Mouse (Mus musculus): ENCODE measurements at regions not wholly inside any gene's neighbourhood (a gene's known extent, or its start where the extent isn't known, plus 50 kb on each side); places are given as distances from the start of the nearest gene placed in this dataset.
A peak's percentile ranks its signal among the peaks of the same experiment; 100 is the strongest.
"Not testable (repeated sequence)": the region's sequence is repeated elsewhere in the genome, so short reads cannot be mapped to it uniquely, and the experiment has no call there.

DNA sequence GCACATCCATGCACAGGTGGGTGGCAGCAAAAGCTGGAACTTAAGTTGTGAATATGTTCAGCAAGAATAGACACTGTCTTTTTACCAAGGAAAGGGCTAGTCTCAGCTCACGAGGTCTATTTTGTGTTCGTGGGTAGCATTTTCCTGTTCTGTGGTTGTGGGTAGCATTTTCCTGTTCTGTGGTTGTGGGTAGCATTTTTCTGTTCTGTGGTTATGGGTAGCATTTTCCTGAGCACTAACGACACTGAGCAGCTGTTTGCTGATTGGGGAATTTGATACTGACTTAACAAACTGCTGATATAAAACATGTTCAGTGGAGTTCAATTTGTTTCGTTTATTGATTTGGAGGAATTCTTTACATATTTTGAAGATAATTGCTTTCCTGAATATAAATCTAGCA is 837.8 kb upstream of the Vwc2 start:
- H3K4me3 ChIP-seq (replicated peaks): no peak overlapping the region
- H3K4me2 ChIP-seq (replicated peaks): no peak overlapping the region
- no peaks in the 10 kb centered on the region for H3K9me3 ChIP-seq
- H3K36me3 ChIP-seq: no peaks in the 10 kb centered on the region
- no peak overlapping the region for H3K27ac ChIP-seq
- no peak for ATAC-seq
- WGBS: 93% methylated on average over 4 of the region's 4 CpGs
- no peaks in the 10 kb centered on the region for H3K27me3 ChIP-seq
- H3K9ac ChIP-seq (replicated peaks): no peak overlapping the region
- H3K4me1 ChIP-seq (replicated peaks): no peaks in the 10 kb centered on the region

DNA sequence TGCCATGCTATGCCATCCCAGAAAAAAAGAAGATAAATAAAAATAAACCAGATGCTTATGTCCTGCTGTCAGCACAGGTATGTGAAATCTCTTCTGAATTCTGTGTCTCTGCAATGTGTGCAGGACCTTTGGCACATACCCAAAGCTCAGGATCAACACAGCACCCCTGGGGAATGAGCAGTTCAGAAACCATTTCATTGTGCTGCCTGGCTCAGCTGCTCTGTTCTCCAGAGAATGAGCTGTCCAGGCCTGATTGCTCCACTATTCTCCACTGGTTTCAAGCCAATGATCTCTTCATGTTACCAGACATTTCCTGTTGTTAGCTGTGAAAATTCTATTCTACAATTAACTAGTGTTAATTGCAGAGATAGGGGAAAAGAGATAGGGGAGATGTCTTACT is 830.5 kb upstream of the Vwc2 start:
- H3K9me3 ChIP-seq: no peaks in the 10 kb centered on the region
- ATAC-seq: 0 out of 2 replicates have a peak, but pooled peaks have one; percentile 48
- no peaks in the 10 kb centered on the region for H3K36me3 ChIP-seq
- no peaks in the 10 kb centered on the region for H3K27me3 ChIP-seq
- no peak overlapping the region for H3K4me2 ChIP-seq (replicated peaks)
- 0 out of 2 replicates have a peak, but pooled peaks cover 2% of the 10 kb centered on the region for H3K4me1 ChIP-seq (replicated peaks)
- no peak overlapping the region for H3K9ac ChIP-seq (replicated peaks)
- no peak overlapping the region for H3K27ac ChIP-seq
- H3K4me3 ChIP-seq (replicated peaks): no peak overlapping the region

DNA sequence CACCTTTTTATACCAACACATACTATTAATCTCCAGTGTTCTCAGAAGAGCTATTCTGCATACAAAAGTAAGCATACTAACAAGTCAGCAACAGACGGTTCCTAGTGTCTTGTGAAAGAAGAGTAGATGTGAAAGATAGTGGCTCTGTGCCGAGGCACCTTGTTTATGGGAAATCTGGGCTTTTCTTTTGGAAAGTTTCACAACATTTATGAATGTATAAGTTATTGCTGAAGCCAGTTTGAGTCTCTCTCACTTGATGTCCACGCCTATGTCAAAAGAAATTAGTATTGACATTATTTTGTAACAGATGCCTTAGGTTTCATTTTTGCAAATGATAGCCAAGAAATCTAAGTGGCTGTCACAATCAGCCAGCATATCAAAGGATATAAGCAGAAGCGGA is 822.0 kb upstream of the Vwc2 start:
- 85% methylated on average over 4 of the region's 4 CpGs for WGBS
- no peak for ATAC-seq
- Histone ChIP-seq H3K9ac (replicated peaks) (no peak overlapping the region), H3K36me3 (no peaks in the 10 kb centered on the region), H3K27ac (no peak overlapping the region), H3K27me3 (no peaks in the 10 kb centered on the region), H3K4me1 (replicated peaks) (no peaks in the 10 kb centered on the region), H3K9me3 (no peaks in the 10 kb centered on the region), H3K4me3 (replicated peaks) (no peak overlapping the region), H3K4me2 (replicated peaks) (no peak overlapping the region)

DNA sequence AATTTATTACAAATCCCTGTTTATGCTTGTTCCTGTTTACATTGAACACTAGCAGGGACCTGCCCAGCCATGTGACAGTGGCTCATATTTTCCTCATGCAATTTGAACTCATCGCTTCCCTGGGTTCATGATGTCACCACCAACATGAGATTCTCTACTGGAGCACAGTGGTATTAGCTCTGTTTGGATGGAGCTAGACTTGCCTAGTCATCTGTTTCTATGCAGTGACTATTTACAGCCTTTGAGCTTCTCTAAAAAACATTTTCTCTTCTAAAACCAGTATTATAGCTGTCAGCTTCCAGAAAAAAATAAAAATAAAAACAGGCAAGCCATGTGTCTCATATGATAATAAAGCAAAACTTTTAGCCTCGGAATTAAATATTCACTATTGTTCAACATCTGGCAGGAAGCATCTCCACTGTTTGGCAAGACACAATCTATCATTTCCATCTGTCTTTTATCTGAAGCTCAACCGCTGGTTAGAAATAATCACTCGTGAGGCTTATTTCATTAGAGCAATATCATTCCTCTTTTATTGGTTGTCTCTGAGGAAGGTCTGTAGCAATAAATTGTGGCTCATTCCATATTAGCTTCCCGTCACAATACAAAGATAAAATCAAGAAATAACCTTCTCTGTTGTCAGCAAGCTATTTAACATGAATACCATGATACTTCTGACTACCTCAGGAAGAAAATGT is 804.9 kb upstream of the Vwc2 start:
- Histone ChIP-seq H3K27ac (no peak overlapping the region), H3K9ac (replicated peaks) (no peak overlapping the region), H3K4me2 (replicated peaks) (no peak overlapping the region), H3K27me3 (no peaks in the 10 kb centered on the region), H3K4me3 (replicated peaks) (no peak overlapping the region), H3K4me1 (replicated peaks) (no peaks in the 10 kb centered on the region), H3K9me3 (no peaks in the 10 kb centered on the region), H3K36me3 (no peaks in the 10 kb centered on the region)
- no peak for ATAC-seq
- 85% methylated on average over 5 of the region's 5 CpGs for WGBS

DNA sequence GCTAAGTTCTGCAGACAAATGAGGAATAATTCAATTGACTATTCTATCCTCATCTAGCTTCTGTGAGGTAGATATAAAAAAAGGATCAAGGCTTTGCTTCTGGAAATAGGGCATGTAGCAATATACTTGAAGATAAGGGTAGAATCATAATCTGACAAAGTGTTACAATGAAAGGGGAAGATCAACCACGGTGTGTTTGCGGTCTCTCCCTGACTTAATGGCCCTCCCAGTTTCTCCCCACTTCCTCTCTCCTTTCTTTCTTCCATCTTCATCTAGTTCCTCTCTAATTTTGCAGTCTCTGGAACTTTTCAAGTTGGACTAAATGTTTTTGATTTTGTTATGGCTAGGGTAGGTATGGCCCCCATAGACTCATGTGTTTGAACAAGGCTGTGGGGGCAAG is 796.6 kb upstream of the Vwc2 start:
- WGBS: 92% methylated on average over 2 of the region's 2 CpGs
- no peak overlapping the region for H3K4me2 ChIP-seq (replicated peaks)
- no peak for ATAC-seq

DNA sequence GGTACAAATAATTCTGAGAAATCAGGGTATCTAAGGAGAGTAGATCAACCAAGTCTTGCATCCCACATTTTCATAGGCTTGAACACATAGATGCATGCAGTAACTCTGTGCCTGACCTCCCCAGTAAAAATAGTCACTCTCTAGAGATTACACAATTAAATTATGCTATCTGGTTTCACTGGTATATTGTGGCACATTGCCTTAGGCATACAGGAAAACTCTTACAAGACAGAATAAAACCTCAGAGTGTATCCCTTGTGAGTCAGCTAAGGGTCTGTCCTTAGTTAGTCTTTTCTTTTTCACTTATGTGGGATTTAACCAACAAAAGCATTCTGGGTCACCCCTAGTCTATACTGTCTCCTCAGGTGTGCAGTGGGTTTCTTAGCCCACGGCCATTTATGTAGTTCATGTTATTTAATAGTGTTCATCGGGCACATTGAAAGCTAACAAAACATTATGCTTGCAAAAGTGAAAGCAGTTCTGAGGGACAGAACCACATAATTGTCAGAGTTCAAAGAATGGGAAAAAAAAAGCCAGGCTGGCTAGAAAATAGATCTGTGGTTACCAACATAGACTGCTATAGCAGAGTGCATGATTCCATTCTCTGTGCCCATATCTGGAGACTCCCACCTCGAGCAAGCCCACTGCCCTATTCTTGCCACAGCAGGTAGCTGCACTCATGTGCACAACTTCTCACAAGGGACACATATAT is 795.8 kb upstream of the Vwc2 start:
- no peak for ATAC-seq
- Histone ChIP-seq H3K9ac (replicated peaks) (no peak overlapping the region), H3K4me2 (replicated peaks) (no peak overlapping the region), H3K4me1 (replicated peaks) (no peaks in the 10 kb centered on the region), H3K27me3 (no peaks in the 10 kb centered on the region), H3K9me3 (no peaks in the 10 kb centered on the region), H3K36me3 (no peaks in the 10 kb centered on the region), H3K27ac (no peak overlapping the region), H3K4me3 (replicated peaks) (no peak overlapping the region)
- WGBS: 83% methylated on average over 3 of the region's 3 CpGs

More for the DNA sequence above, 796.6 kb upstream of the Vwc2 start:
- Histone ChIP-seq H3K27ac (no peak overlapping the region), H3K36me3 (no peaks in the 10 kb centered on the region), H3K27me3 (no peaks in the 10 kb centered on the region), H3K4me1 (replicated peaks) (no peaks in the 10 kb centered on the region), H3K9ac (replicated peaks) (no peak overlapping the region), H3K4me3 (replicated peaks) (no peak overlapping the region), H3K9me3 (no peaks in the 10 kb centered on the region)

DNA sequence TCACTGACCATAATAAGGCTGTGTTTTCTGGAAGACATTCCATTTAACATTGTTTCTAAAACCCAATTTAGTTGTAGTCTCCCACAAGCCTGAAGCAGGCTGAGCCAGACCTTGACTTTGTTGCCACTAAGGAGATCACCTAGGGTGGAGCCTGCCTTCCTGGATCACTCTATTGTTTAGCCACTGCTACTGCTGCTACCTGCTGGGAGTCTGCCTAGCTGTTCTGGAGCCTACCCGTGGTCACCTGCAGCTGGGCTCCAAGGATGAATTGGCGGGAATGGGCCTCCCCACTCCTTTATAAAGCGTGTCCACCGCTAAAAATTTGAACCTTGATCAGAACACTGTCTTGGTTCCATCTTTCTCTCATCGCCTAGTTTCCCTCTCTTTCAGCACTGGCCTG is 783.8 kb upstream of the Vwc2 start:
- H3K36me3 ChIP-seq; H3K4me3 ChIP-seq (replicated peaks); H3K9ac ChIP-seq (replicated peaks); H3K27me3 ChIP-seq; H3K9me3 ChIP-seq; H3K27ac ChIP-seq; H3K4me1 ChIP-seq (replicated peaks); ATAC-seq; H3K4me2 ChIP-seq (replicated peaks): not testable (repeated sequence)
- 44% methylated on average over 5 of the region's 5 CpGs for WGBS

DNA sequence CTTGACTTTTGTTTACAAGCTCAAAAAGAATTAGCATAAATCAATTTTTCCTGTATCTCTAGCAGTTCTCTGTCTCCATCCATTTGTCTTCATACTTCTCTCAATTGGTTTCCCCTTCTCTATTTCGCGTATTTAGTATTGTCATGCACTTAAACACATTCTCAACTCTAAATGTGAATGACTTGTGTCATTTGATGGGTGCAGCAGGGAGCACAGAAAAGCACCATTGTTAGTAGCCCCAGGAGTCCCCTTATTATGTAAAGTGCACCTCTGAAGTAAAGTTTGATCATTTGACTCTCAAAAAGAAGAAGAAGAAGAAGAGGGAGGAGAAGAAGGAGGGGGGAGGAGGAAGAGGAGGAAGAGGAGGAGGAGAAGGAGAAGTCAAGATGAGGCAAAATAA is 776.2 kb upstream of the Vwc2 start:
- H3K4me1 ChIP-seq (replicated peaks): no peaks in the 10 kb centered on the region
- no peaks in the 10 kb centered on the region for H3K36me3 ChIP-seq
- no peak overlapping the region for H3K27ac ChIP-seq
- H3K9me3 ChIP-seq: no peaks in the 10 kb centered on the region
- no peaks in the 10 kb centered on the region for H3K27me3 ChIP-seq
- 2% methylated on average over 2 of the region's 2 CpGs for WGBS
- H3K4me2 ChIP-seq (replicated peaks): no peak overlapping the region
- H3K9ac ChIP-seq (replicated peaks): no peak overlapping the region
- no peak overlapping the region for H3K4me3 ChIP-seq (replicated peaks)
- ATAC-seq: no peak

DNA sequence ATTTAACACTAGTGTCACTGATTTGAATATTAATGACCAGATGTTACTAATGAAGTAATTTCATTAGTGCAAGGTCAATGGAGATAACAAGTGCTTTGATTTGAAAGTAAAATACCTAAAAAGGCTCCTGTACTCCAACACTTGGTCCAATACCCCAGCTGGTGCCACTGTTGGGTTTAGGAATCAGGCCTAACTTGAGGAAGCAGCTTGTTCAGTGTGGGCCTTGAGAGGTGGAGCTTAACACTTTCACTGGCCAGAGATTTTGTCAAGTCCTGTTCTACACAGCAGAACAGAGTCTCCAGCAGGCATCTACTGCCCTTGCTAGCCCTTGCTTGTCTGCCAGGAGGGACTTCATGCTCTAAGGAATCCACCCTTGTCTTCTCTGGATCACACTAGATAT is 741.7 kb upstream of the Vwc2 start:
- no peak overlapping the region for H3K4me2 ChIP-seq (replicated peaks)
- H3K9ac ChIP-seq (replicated peaks): no peak overlapping the region
- no peak overlapping the region for H3K4me3 ChIP-seq (replicated peaks)
- no peaks in the 10 kb centered on the region for H3K27me3 ChIP-seq
- H3K36me3 ChIP-seq: no peaks in the 10 kb centered on the region
- no peak for ATAC-seq
- no peak overlapping the region for H3K27ac ChIP-seq
- H3K4me1 ChIP-seq (replicated peaks): no peaks in the 10 kb centered on the region
- H3K9me3 ChIP-seq: no peaks in the 10 kb centered on the region

Data from midbrain, embryonic 13.5 days (tissue).